Mouse (Mus musculus) liver, embryonic 14.5 days (tissue): ENCODE data around the gene Unc13d. TPM values are rescaled to one million over a fixed set of nuclear protein-coding genes. Genes with fewer than 3 reads are reported as not detected.

Source experiments
- ATAC-seq: fragments of 200-750 bp; cut with Nextera tagmentation; 2 replicates; pipeline ENCODE4 v1.8.0; 2017; ENCODE audit warnings: moderate number of reproducible peaks, mild to moderate bottlenecking, moderate library complexity; ENCODE audit not compliant: insufficient read depth
- DNase-seq, 3 experiments: peaks; one replicate each; pipeline ENCODE4 v3.0.0-alpha.2; 2012 to 2013; ENCODE audit warnings: low read depth in 3 of 3, low spot score in 3 of 3
- H3K27ac ChIP-seq: fragments of 300-500 bp; sonication (generic); 2 replicates; pipeline ENCODE4 v1.5.1; 2014; ENCODE audit warnings: moderate library complexity, mild to moderate bottlenecking, control low read depth, inconsistent platforms
- H3K27me3 ChIP-seq: fragments of 300-500 bp; sonication (generic); 2 replicates; pipeline ENCODE4 v1.6.1; 2014; ENCODE audit warnings: mild to moderate bottlenecking, low read length, moderate library complexity; ENCODE audit not compliant: control insufficient read depth, insufficient read depth
- H3K36me3 ChIP-seq: fragments of 300-500 bp; sonication (generic); replicated peaks from 2 replicates; pipeline ENCODE4 v1.6.1; 2014; ENCODE audit warnings: low read depth; ENCODE audit not compliant: control insufficient read depth, insufficient read depth
- H3K4me1 ChIP-seq, 2 experiments: fragments of 200-500 bp in 1 of 2; fragments of 300-500 bp in 1 of 2; sonication (generic) in 1 of 2; replicated peaks; 2 replicates each; pipeline ENCODE4 v1.6.1; 2012 to 2014; ENCODE audit warnings: antibody characterized with exemption in 1 of 2, inconsistent platforms in 1 of 2, low read length in 1 of 2; ENCODE audit not compliant: control insufficient read depth in 2 of 2, insufficient read depth in 2 of 2
- H3K4me2 ChIP-seq: fragments of 300-500 bp; sonication (generic); 2 replicates; pipeline ENCODE4 v1.6.1; 2014; ENCODE audit warnings: low read depth, mild to moderate bottlenecking, control low read depth, moderate library complexity
- H3K4me3 ChIP-seq, 2 experiments: fragments of 200-500 bp in 1 of 2; fragments of 300-500 bp in 1 of 2; sonication (generic) in 1 of 2; 2 replicates each; pipeline ENCODE4 v1.5.1; 2012 to 2014; ENCODE audit warnings: low read depth in 2 of 2, low read length in 2 of 2, mild to moderate bottlenecking in 2 of 2, control low read depth in 1 of 2, inconsistent platforms in 1 of 2, moderate library complexity in 1 of 2; ENCODE audit not compliant: insufficient read depth in 1 of 2
- H3K9ac ChIP-seq: fragments of 300-500 bp; sonication (generic); replicated peaks from 2 replicates; pipeline ENCODE4 v1.6.1; 2014; ENCODE audit warnings: mild to moderate bottlenecking, control low read depth, moderate library complexity
- H3K9me3 ChIP-seq: fragments of 300-500 bp; sonication (generic); 2 replicates; pipeline ENCODE4 v1.6.1; 2016; ENCODE audit warnings: low read length, mixed read lengths; ENCODE audit not compliant: control insufficient read depth
- CTCF ChIP-seq: IDR thresholded peaks from 2 replicates; pipeline ENCODE4 v1.5.1; 2016; ENCODE audit warnings: antibody characterized with exemption, low read depth, control low read depth
- EP300 ChIP-seq: IDR thresholded peaks from 2 replicates; pipeline ENCODE4 v1.6.1; 2016; ENCODE audit warnings: antibody characterized with exemption, low read depth
- WGBS: fragments of 180-500 bp; shearing (Covaris S2); extraction: QIAGEN DNeasy Blood & Tissue Kit; methylation state at CpG from one replicate; pipeline ENCODE4 v1.1.7; 2014; ENCODE audit not compliant: insufficient replicate concordance; 5-methylcytosine and 5-hydroxymethylcytosine counted together
- polyA plus RNA-seq, 2 experiments: library from polyadenylated mRNA; depleted of rRNA in 1 of 2; stranded (reverse) in 1 of 2; unstranded in 1 of 2; fragments of >200 nt; fragmentation: Nextera tagmentation in 1 of 2; extraction: Ambion mirVana in 1 of 2; gene quantifications; 2 replicates each; pipeline versions ENCODE4 v1.2.1 to v1.2.3; 2012 to 2014

The Unc13d gene
- polyA plus RNA-seq, 2 experiments, result 16.8 to 18.7 TPM

DNA sequence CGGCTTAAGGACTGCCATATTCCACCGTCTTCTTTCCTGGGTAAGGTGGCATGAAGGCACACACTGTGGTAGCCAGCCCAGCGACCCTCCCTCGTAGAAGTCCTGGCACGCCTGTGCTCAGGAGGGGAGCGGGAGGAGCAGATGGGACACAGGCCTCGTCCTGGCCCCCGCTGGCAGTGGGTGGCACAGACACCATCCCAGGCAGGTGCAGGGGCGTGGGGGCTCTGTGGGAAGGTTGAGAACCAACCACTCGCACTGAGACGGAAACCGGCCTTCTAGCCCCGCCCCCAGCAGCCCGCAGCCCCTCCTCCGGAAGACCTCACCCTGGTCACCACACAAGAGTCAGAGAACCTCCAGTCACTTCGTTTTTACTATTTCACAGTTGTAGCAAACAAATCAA is 460 bp upstream of the Unc13d start:
- Histone ChIP-seq H3K9me3 (no peaks in the 10 kb centered on the region), H3K4me3 (peak overlapping the region; percentile 55 to 75), H3K36me3 (peaks cover 43% of the 10 kb centered on the region), H3K27ac (peak overlapping the region; percentile 93), H3K4me1 (peaks cover 33% of the 10 kb centered on the region in 2 experiments), H3K9ac (peak overlapping the region; percentile 94), H3K4me2 (peak overlapping the region; percentile 95), H3K27me3 (no peaks in the 10 kb centered on the region)
- no peak for DNase-seq
- TF ChIP-seq EP300, result no peak
- TF ChIP-seq CTCF, result no peak
- peak; percentile 38 for ATAC-seq
- WGBS, result 2% methylated on average over 16 of the region's 16 CpGs

DNA sequence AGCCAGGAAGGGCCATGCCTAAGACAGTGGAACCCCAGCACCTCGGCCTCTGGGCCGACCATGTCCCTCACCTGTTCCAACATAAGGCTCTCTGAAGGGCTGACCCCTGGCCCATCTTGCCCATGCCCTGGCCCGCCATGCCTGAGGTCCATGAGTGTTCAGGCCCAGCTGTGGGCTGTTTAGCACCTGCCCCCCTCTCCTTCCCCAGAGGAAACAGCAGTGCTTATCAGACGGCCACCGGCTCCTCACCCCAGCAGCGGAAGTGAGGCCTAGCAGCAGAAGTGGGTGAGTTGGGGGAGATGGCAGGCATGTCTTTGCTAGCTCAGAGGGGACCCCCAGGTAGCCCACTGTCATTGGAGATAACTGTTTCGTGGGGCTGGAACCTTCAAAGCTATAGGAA is 925 bp downstream of the Unc13d start:
- ATAC-seq (peak; percentile 49; the same call in 1 of the 2 replicates), DNase-seq (peak in 2 of 3 experiments; percentile 44 to 52)
- peak overlapping the region; percentile 93 for H3K27ac ChIP-seq
- peak overlapping the region; percentile 94 for H3K9ac ChIP-seq
- peak overlapping the region; percentile 55 to 75 for H3K4me3 ChIP-seq
- 12% methylated on average over 7 of the region's 7 CpGs for WGBS
- no peaks in the 10 kb centered on the region for H3K9me3 ChIP-seq
- H3K4me2 ChIP-seq, result peak overlapping the region; percentile 95
- peaks cover 33% of the 10 kb centered on the region in 2 experiments for H3K4me1 ChIP-seq
- TF ChIP-seq CTCF, result no peak
- no peak for TF ChIP-seq EP300
- H3K27me3 ChIP-seq, result no peaks in the 10 kb centered on the region
- peaks cover 31% of the 10 kb centered on the region for H3K36me3 ChIP-seq

DNA sequence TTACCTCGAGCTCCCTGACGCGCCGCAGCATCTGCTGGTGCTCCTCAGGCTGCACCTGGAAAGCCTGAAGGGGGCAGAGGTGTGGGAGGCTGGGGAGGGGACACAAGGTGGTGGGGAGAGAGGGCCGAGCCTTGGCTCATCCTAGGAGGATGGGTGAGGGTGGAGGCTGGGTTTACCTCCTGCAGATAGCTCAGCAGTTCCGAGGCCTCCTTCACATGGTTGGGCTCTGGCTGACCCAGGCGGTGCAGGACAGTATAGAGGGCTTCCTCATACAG is 1.6 kb downstream of the Unc13d start:
- TF ChIP-seq CTCF, result 0 out of 2 replicates have a peak, but pooled peaks have one; percentile 30
- TF ChIP-seq EP300, result no peak
- peak overlapping the region; percentile 94 for H3K9ac ChIP-seq
- H3K27ac ChIP-seq, result peak overlapping the region; percentile 93
- 47% methylated on average over 7 of the region's 7 CpGs for WGBS
- H3K27me3 ChIP-seq, result no peaks in the 10 kb centered on the region
- ATAC-seq, result no peak
- H3K4me1 ChIP-seq, result peaks cover 33% of the 10 kb centered on the region in 2 experiments
- no peak for DNase-seq
- H3K36me3 ChIP-seq, result peaks cover 26% of the 10 kb centered on the region
- peak overlapping the region; percentile 95 for H3K4me2 ChIP-seq
- H3K9me3 ChIP-seq, result no peaks in the 10 kb centered on the region
- peak overlapping the region; percentile 55 to 75 for H3K4me3 ChIP-seq

DNA sequence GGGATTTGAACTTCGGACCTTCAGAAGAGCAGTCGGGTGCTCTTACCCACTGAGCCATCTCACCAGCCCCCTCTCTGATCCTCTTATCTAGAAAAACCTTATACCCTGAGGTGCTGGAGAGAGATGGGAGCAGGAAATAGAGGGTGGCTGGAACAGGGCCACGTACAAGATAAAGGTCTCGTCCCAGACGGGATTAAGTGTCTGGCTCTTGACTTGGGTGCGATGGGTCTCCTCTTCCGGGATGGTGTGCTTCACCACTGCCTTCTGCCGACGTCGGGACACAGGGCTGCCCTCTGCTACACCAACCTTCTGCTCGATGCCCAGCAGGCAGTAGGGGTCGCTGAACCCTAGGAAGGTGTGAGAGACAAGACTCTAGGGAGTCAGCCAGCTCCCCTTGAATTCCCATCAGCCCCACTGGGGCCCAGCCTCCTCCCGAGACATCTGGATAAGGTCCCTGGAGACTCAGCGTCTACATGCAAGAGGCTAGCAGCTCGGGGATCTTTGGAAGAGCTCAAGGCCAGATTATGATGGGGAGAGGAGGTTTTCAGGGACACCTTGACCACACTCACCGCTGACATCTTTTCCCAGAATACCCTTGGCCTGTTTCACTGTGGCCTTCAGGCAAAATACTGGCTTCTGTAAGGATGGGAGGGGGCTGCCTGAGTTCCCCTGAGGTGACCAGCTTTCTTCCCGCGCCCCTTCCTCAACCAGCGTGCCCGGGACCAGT is 2.1 kb downstream of the Unc13d start:
- peaks cover 33% of the 10 kb centered on the region in 2 experiments for H3K4me1 ChIP-seq
- H3K27ac ChIP-seq, result peak overlapping the region; percentile 93

DNA sequence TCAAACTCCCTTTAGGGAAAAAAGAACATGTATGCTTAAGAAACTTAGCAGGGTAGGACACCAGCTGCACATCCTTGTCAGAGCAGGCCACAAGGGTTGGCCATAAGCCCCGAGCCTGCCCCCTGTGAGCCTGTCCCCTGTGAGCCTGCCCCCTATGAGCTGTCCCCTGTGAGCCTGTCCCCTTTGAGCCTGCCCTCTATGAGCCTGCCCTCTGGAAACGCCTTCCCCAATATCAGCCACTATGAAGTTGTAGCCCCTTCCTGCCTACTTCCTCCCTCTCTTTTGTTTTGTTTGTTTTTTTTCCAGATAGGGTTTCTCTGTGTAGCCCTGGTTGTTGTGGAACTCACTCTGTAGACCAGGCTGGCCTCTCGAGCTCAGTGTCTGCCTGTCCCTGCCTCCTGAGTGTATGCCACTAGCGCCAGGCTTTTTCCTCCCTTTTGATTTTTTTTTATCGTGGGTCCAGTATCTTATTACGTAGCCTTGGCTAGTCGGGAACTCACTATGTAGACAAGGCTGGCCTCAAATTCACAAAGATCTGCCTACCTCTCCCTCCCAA is 3.2 kb downstream of the Unc13d start:
- Histone ChIP-seq H3K27me3 (no peaks in the 10 kb centered on the region), H3K36me3 (peaks cover 10% of the 10 kb centered on the region), H3K9ac (no peak overlapping the region), H3K4me3 (no peak overlapping the region), H3K4me2 (no peak overlapping the region), H3K9me3 (no peaks in the 10 kb centered on the region), H3K4me1 (peaks cover 27 to 31% of the 10 kb centered on the region in 2 experiments), H3K27ac (no peak overlapping the region)
- DNase-seq (no peak), ATAC-seq (no peak)
- TF ChIP-seq EP300 (no peak), CTCF (no peak)
- WGBS, result 44% methylated on average over 7 of the region's 7 CpGs

More for the DNA sequence above, 2.1 kb downstream of the Unc13d start:
- Histone ChIP-seq H3K36me3 (peaks cover 22% of the 10 kb centered on the region), H3K27me3 (no peaks in the 10 kb centered on the region), H3K4me2 (peak overlapping the region; percentile 95), H3K4me3 (peak overlapping the region; percentile 55 to 75), H3K9ac (peak overlapping the region; percentile 94), H3K9me3 (no peaks in the 10 kb centered on the region)
- TF ChIP-seq CTCF (peak; percentile 64), EP300 (no peak)
- DNase-seq, result no peak
- 24% methylated on average over 20 of the region's 20 CpGs for WGBS
- ATAC-seq, result no peak
